Mouse (Mus musculus) C2C12 (cell line): Measurements from ENCODE around the gene Usp10. TPM values are rescaled to one million over a fixed set of nuclear protein-coding genes. Genes with fewer than 3 reads are reported as not detected.
A peak's percentile ranks its signal among the peaks of the same experiment; 100 is the strongest.

Experiments
- H3K27me3 ChIP-seq: one replicate; pipeline ENCODE4 v1.6.1; 2011; ENCODE audit not compliant: control insufficient read depth, insufficient read depth, insufficient read length
- H3K36me3 ChIP-seq: one replicate; pipeline ENCODE4 v1.6.1; 2011; ENCODE audit not compliant: control insufficient read depth, insufficient read depth
- H3K4me3 ChIP-seq: one replicate; pipeline ENCODE4 v1.5.1; 2011; ENCODE audit warnings: mild to moderate bottlenecking, control low read depth; ENCODE audit not compliant: poor library complexity, insufficient read depth, severe bottlenecking
- H3K79me2 ChIP-seq: one replicate; pipeline ENCODE4 v1.6.1; 2011; ENCODE audit not compliant: control insufficient read depth, insufficient read depth
- H3K79me3 ChIP-seq: one replicate; pipeline ENCODE4 v1.6.1; 2011; ENCODE audit warnings: low read depth, control low read depth
- H3ac ChIP-seq: one replicate; pipeline ENCODE3; 2011; ENCODE audit warnings: low read depth; ENCODE audit not compliant: control insufficient read depth, insufficient read length
- CEBPB ChIP-seq: IDR thresholded peaks from one replicate; pipeline ENCODE4 v1.6.1; 2011; ENCODE audit warnings: low read depth, mild to moderate bottlenecking, control low read depth, moderate library complexity
- CTCF ChIP-seq: IDR thresholded peaks from one replicate; pipeline ENCODE4 v1.5.1; 2011; ENCODE audit not compliant: control insufficient read depth, insufficient read depth, insufficient read length
- FOSL1 ChIP-seq: IDR thresholded peaks from one replicate; pipeline ENCODE4 v1.8.0; 2011; ENCODE audit warnings: mild to moderate bottlenecking, low read length; ENCODE audit not compliant: poor library complexity, insufficient read depth, severe bottlenecking
- MAX ChIP-seq: IDR thresholded peaks from one replicate; pipeline ENCODE4 v1.6.1; 2011; ENCODE audit warnings: mild to moderate bottlenecking, control low read depth
- MYOD1 ChIP-seq: IDR thresholded peaks from one replicate; pipeline ENCODE4 v1.6.1; 2011; ENCODE audit warnings: low read depth; ENCODE audit not compliant: control insufficient read depth, insufficient read length
- MYOG ChIP-seq: IDR thresholded peaks from one replicate; pipeline ENCODE4 v1.6.1; 2011; ENCODE audit not compliant: control insufficient read depth, insufficient read length; ENCODE audit errors: extremely low read depth
- USF1 ChIP-seq: IDR thresholded peaks from one replicate; pipeline ENCODE4 v1.6.1; 2011; ENCODE audit warnings: low read depth, mild to moderate bottlenecking, control low read depth, moderate library complexity
- long read RNA-seq, 2 experiments: library from polyadenylated mRNA; unstranded; transcript quantifications; one replicate each; pipeline ENCODE4 v2.0.0; 2019 to 2020
- polyA plus RNA-seq: library from polyadenylated mRNA; unstranded; fragments of >200 nt; fragmentation: generic; extraction: Trizol; gene quantifications from one replicate; pipeline ENCODE4 v1.2.1, GENCODE M21; 2012; ENCODE audit warnings: missing spikeins

The Usp10 gene
- 101 TPM for polyA plus RNA-seq
- long read RNA-seq, experiment 1, transcript Usp10-210 (14 exons, 3,726 nt), result major isoform, 25 of 44 reads
- long read RNA-seq, experiment 1, transcript Usp10-202 (14 exons, 3,274 nt), result minor isoform, 10 of 44 reads
- long read RNA-seq, experiment 1, partial matches to known transcripts, result 7 of 44 reads
- long read RNA-seq, experiment 1, other reads (novel, unspliced or antisense), result 2 of 44 reads
- long read RNA-seq, experiment 2, transcript Usp10-202 (14 exons, 3,274 nt), result minor isoform, 147 of 672 reads
- long read RNA-seq, experiment 2, transcript Usp10-210 (14 exons, 3,726 nt), result major isoform, 433 of 672 reads
- long read RNA-seq, experiment 2, partial matches to known transcripts, result 43 of 672 reads
- long read RNA-seq, experiment 2, other reads (novel, unspliced or antisense), result 48 of 672 reads

DNA sequence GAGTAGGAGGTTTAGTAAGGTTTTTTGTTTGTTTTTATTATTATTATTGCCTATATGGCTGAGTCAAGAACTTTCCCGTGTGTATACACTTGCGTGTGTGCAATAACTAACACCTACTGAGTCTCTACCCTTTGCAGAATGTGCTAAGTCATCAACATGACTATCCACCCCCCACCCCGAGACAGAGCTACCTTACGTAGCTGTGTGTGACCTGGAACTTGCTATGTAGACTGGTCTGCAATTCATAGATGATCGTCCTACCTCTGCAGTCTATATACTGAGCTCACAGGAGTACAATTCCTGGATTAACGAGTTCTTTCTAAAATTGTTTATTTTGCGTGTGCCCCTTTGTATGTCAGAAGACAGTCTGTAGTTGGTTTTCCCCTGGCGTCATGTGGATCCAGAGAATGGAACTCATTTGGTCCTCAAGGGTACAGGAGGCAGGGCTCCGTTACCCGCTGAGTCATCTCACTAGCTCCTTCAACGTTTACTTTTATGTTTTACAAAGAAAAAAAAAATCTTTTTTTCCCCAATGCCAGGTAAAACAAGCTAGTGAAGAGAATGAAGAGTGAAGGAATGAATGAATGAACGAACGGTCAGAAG lies at the start of gene Usp10:
Gene Usp10 (plus strand): TSS at position 417 of the 603 bp plus-strand sequence.
- Histone ChIP-seq H3ac (peak within 1 kb of the TSS; percentile 94), H3K36me3 (no peaks in the 10 kb centered on the region), H3K79me3 (peaks cover 41% of the 10 kb centered on the region), H3K4me3 (peak within 1 kb of the TSS; percentile 75), H3K27me3 (no peaks in the 10 kb centered on the region), H3K79me2 (peaks cover 45% of the 10 kb centered on the region)
- TF ChIP-seq MYOD1 (no peak), MYOG (no peak), FOSL1 (no peak), CTCF (no peak), USF1 (no peak), CEBPB (no peak), MAX (no peak)

DNA sequence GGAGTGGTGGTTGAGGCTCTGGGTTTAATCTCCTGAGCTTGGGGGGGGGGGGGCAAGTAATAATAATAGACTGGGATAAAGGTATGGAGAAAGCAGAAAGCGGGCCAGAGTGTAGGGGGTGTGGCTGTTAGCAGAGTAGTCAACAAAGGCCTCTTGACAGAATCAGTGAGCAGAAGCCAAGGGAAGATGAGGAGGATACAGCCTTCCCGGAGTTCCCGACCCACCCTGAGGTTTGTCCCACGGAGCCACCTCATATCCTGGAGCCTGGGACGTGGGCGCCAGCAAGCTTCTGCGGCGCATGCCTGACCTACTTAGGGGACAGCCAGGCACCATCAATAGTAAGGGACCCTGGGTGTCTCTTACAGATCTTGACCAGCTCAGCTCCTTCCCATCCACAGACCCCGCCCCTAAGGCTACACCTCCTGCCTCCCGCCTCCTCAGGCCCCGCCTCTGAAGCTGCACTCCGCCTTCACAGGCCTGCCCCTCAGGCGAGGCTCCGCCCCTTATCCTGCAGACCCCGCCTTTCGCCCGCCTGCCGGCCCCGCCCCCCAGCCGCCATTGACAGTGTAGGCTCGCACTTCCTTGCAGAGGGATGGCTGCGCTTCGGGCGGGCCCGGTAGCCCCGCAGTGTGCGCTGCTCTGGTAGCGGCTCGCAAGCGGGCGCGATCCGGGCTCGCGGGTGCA lies 48.3 kb upstream of the Usp10 start, which contains the start of gene Klhl36:
Gene Klhl36 (plus strand): TSS at position 561 of the 684 bp plus-strand sequence.
- H3K4me3 ChIP-seq, result peak within 1 kb of the TSS; percentile 40
- peaks cover 5% of the 10 kb centered on the region for H3K27me3 ChIP-seq
- no peaks in the 10 kb centered on the region for H3K79me3 ChIP-seq
- no peaks in the 10 kb centered on the region for H3K36me3 ChIP-seq
- TF ChIP-seq MYOG (no peak), FOSL1 (no peak), MYOD1 (no peak), MAX (no peak), USF1 (no peak), CTCF (no peak), CEBPB (no peak)
- no peaks in the 10 kb centered on the region for H3K79me2 ChIP-seq
- peak within 1 kb of the TSS; percentile 85 for H3ac ChIP-seq

DNA sequence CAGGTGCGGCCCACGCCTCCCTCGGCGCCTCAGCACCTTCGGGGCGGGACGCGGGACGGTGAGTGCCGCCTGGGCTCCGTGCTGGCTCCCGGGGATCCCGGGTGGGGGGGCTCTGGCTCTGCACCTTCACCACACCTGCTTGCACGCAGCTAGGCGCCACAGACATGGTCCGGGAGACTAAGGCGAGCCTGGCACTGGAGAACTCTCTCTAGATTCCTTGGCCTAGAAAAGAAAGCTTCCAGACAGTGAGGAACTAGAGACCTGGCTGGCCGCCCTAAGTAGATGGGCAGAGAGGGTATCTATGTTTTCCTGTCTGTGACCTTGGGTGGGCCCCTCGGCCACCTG lies 47.8 kb upstream of the Usp10 start:
- peak overlapping the region; percentile 85 for H3ac ChIP-seq
- no peaks in the 10 kb centered on the region for H3K36me3 ChIP-seq
- H3K27me3 ChIP-seq, result peaks cover 5% of the 10 kb centered on the region
- peak overlapping the region; percentile 40 for H3K4me3 ChIP-seq
- TF ChIP-seq FOSL1, result no peak
- no peak for TF ChIP-seq USF1
- TF ChIP-seq MYOG, result no peak
- no peak for TF ChIP-seq MAX
- TF ChIP-seq MYOD1, result no peak
- no peaks in the 10 kb centered on the region for H3K79me2 ChIP-seq
- no peaks in the 10 kb centered on the region for H3K79me3 ChIP-seq

GRCm38 (mm10) chr8:119862749-119863148 lies 47.4 kb upstream of the Usp10 start:
- TF ChIP-seq CTCF (no peak), MAX (no peak), USF1 (no peak), FOSL1 (no peak), MYOG (no peak), MYOD1 (no peak), CEBPB (no peak)
- Histone ChIP-seq H3K79me2 (no peaks in the 10 kb centered on the region), H3K27me3 (peaks cover 3% of the 10 kb centered on the region), H3K79me3 (no peaks in the 10 kb centered on the region), H3K4me3 (peak overlapping the region; percentile 40), H3ac (no peak overlapping the region), H3K36me3 (no peaks in the 10 kb centered on the region)

DNA sequence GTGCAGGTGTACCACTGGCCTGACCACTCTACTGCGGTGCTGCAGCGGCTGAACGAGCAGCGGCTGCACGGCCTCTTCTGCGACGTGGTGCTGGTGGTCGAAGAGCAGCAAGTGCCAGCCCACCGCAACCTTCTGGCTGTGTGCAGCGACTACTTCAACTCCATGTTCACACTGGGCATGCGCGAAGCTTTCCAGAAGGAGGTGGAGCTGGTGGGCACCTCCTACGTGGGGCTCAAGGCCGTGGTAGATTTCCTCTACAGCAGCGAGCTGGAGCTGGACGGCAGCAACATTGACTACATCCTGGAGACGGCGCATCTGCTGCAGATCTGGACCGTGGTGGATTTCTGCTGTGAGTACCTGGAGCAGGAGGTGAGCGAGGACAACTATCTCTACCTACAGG lies 40.5 kb upstream of the Usp10 start:
- H3K79me3 ChIP-seq, result no peaks in the 10 kb centered on the region
- H3K27me3 ChIP-seq, result no peaks in the 10 kb centered on the region
- no peaks in the 10 kb centered on the region for H3K36me3 ChIP-seq
- no peak for TF ChIP-seq MAX
- no peak overlapping the region for H3K4me3 ChIP-seq
- no peak overlapping the region for H3ac ChIP-seq
- no peaks in the 10 kb centered on the region for H3K79me2 ChIP-seq
